Mouse (Mus musculus): ENCODE measurements around the gene Fhad1.

Gene Fhad1

DNA sequence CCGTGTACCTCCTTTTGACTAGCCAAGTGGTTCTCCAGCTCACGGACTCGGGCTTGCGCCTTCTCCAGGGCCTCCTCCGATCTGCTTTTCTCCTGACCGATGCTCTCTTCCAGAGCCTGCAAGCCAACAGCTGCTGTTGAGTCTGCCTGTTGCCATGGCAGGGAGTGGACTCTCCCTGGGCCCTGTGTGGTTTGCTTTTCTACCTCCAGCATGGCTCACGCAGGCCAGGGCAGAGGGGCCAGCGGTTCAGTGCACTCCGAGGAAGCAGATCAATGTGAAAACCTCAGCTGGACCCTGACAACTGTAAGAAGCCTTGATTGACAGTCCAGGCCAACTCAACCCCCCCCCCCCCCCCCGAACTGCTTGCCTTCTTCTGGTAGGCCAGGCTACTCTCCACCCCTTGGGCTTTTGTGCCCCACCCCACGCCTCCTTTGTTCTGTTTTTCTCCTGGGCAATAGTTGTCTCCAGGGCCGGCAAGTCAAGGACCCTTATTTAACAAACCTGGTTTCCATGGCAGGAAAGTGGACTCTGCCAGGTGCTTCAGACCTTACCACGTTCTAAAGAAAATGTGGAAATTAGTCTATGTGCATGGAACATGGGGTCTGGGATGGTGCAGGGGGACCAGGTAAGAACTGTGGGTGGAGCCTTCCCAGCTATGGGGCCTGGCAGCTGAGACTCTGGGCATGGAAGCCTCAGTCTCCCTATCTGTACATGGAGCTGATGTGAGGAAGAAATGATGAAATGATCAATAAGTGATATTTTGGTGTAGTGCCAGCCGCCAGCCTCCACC lies 81.9 kb downstream of the Fhad1 start:
- no peak for DNase-seq (ENCODE audit: low read depth in 2 of 2, low spot score in 2 of 2)

GRCm38 (mm10) chr4:141931526-141931925 lies 83.4 kb downstream of the Fhad1 start:
- DNase-seq (ENCODE audit: low read depth in 2 of 2, low spot score in 2 of 2), result no peak

GRCm38 (mm10) chr4:141930001-141930400 lies 84.9 kb downstream of the Fhad1 start:
- DNase-seq (ENCODE audit: low read depth in 2 of 2, low spot score in 2 of 2), result no peak

GRCm38 (mm10) chr4:141928881-141929281 lies 86.0 kb downstream of the Fhad1 start:
- DNase-seq (ENCODE audit: low read depth in 2 of 2, low spot score in 2 of 2), result no peak

- no peak for DNase-seq (ENCODE audit: low read depth in 2 of 2, low spot score in 2 of 2)
Measured at GRCm38 (mm10) chr4:141925781-141926345, 89.0 kb downstream of the Fhad1 start.

- DNase-seq (ENCODE audit: low read depth in 2 of 2, low spot score in 2 of 2), result no peak
Measured at GRCm38 (mm10) chr4:141923961-141924360, 90.9 kb downstream of the Fhad1 start.

DNA sequence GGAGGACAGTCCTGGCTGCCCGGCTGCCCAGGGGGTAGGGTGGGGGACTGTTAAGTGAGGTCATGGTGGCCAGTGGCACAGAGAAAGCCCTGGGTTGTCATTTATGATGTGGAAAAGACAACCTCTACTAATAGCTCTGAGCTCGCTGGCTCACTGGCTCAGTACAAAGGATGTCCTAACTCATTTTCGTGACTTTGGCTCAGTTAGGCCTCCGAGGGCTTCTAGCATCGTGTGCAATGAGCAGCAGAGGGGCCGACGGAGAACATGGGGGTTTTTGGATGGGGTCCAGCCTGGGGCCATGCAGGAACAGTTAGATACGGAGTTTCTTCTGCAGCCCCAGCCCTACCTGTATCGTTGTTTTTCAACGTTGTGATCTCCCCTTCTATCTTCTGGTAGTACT lies 94.5 kb downstream of the Fhad1 start:
- DNase-seq (ENCODE audit: low read depth in 2 of 2, low spot score in 2 of 2), result no peak

DNA sequence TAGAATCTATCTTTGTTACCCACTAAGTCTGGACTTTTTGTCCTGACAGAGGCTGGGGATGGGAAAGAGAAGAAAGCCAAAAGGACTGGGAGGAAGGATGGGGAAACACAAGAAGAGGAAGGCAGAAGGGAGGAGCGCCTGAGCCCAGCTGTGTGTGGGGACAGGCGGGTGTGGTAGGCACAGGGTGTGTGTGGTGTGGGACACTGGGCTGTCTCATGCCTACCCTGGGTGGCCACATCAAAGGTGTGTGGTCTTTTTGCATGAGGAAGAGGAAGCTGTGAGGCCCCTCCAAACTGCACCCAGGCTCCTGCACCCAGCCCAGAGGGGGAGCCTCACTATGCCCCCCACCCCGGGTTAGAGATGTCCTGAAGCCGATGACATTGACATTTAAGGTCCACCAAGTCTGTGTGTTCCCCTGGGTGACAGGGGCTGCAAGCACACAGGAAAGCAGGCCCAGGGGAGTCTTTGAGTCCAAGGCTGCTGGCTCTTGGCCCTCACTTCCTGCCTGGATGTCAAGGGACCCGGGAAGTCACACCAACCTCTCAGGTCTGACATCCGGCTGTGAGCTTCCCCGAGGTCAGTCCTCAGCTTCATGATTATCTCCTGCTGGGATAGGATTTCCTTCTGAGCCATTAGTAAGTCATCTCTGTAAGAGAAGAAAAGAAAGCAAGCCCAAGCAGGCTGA lies 97.0 kb downstream of the Fhad1 start:
- DNase-seq (ENCODE audit: low read depth in 2 of 2, low spot score in 2 of 2), result no peak

- DNase-seq (ENCODE audit: low read depth in 2 of 2, low spot score in 2 of 2), result no peak
Measured at GRCm38 (mm10) chr4:141914040-141914439, 100.8 kb downstream of the Fhad1 start.

- DNase-seq (ENCODE audit: low read depth in 2 of 2, low spot score in 2 of 2), result no peak
Measured at GRCm38 (mm10) chr4:141913201-141913993, 101.5 kb downstream of the Fhad1 start.

DNA sequence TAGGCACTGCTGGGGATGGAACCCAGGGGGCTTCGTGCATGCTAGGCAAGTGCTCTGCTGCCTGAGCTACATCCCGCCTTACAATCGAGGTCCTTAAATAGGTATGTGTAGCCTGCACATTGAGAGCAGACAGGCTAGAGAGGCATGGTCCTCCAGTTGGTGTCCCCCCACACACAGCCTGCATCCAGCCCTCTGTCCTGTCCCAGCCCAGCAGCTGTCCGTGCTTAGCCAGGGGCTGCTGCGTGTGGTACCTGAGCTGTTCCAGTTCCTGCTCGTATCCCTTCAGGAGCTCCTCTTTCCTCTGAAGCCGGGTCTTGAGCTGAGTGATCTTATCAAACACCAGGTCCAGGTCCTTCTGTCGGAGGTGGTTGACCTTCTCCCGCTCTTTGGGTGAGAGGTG lies 110.2 kb downstream of the Fhad1 start:
- DNase-seq (ENCODE audit: low read depth in 2 of 2, low spot score in 2 of 2), result no peak

GRCm38 (mm10) chr4:141902479-141902858 lies 112.4 kb downstream of the Fhad1 start:
- DNase-seq (ENCODE audit: low read depth in 2 of 2, low spot score in 2 of 2), result no peak

DNA sequence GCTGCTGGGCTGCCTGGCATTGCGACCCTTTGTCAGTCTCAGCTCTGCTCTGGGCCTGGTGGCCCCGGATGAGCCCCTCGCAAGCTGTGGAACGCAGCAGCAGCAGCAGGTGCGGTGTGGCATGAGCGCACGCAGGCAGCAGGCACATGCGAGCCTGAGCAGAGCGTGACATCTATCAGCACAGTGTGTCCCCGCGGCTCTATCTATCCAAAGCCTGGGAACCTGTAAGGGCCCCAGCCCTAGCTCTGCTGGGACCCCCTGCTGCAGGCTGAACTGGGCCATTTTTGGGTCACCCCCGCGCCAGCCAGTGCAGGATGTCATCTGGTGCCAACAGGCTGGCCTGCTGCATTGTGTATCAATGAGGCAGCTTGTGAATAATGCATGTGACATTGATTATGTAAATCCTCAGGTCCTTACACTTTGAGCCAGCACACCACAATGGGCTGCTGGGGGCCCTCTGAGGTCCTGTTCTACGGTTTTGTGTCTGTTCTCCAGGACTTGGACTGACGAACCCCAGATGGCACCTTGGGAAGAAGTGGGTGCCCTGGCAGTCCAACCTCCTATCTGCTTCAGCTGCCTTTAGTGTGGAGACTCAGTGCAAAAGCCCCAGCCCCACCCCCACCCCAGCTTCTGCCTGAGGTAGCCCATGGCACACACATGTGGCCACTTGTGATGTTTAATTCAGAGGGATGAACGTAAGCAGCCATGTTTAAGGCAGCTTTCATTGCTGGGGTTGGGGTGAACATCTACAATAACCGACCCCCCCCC lies 113.0 kb downstream of the Fhad1 start:
- DNase-seq (ENCODE audit: low read depth in 2 of 2, low spot score in 2 of 2), result no peak

GRCm38 (mm10) chr4:141900421-141900820 lies 114.5 kb downstream of the Fhad1 start:
- no peak for DNase-seq (ENCODE audit: low read depth in 2 of 2, low spot score in 2 of 2)

DNA sequence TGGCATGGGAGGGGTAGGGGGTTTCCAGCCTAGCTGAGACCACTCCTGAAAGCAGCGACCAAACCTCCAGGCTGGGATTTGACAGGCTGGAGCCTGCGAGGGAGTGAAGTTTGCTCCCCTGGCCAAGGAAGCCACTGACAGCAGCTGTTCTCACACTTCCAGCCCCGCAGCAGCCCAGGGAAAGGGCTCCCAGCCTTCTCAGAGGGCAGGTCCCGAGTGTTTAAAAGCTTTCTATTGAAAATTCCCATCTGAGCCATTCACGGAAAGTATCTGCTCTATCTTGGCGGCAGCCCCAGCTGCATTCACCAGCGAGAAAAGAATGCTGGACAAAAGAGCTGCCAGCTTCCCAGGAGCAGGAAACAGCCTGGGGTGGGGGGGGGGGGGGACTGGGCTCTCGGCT lies 114.9 kb downstream of the Fhad1 start:
- no peak for DNase-seq (ENCODE audit: low read depth in 2 of 2, low spot score in 2 of 2)

DNA sequence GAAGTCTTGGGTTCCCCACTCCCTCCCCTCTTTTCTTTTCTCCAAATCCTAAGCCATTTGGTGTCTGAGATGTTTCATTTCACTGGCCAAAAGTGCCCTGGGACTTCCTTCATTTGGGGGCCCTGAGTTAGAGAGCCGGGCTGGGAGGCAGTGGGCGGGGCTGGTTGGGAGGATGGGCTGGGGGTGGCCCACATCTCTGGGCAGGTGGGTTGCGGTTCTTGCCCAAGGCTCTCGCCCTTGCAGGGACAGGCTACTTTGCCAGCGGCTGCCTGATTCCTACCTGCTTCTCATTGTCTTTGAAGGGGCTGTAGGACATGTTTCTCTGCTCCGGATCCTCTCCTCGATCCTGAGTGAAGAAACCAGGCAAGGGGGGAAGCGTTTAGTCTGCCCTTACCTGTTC lies 116.0 kb downstream of the Fhad1 start:
- no peak for DNase-seq (ENCODE audit: low read depth in 2 of 2, low spot score in 2 of 2)

DNA sequence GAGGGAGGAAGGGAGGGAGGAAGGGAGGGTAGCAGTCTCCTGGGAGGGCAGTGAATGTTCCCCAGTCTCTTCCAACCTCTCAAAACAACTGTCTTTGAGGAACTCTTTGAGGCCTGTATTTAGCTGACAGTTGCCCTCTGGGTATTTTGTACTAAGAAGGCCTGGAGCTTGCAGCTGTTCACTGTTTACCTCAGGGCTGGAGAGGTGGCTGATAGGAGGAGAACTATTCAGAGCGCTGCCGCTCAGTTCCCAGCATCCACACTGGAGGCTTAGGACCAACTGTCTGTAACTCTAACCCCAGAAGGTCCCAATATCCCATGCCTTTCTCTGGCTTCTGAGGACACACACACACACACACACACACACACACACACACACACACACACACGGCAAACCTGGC lies 117.0 kb downstream of the Fhad1 start:
- no peak for DNase-seq (ENCODE audit: low read depth in 2 of 2, low spot score in 2 of 2)

DNA sequence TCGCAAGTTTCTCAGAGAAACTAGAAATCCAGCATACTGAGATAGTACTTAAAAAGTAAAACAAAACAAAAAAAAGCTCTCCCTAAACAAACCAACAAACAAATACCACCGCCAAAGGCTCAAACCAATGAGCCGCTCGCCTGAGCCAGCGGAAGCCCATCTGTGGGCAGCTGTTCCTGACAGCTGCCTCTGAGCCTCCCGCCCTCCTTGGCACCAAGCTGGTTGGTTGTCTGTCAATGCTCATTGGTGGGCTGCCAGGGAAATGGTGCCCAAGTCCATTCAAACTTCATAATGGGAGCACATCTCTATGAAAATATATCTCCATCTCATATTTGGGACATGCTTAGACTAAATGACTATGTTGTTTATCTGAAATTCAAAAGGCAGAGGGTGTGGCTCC lies 117.7 kb downstream of the Fhad1 start:
- no peak for DNase-seq (ENCODE audit: low read depth in 2 of 2, low spot score in 2 of 2)

DNA sequence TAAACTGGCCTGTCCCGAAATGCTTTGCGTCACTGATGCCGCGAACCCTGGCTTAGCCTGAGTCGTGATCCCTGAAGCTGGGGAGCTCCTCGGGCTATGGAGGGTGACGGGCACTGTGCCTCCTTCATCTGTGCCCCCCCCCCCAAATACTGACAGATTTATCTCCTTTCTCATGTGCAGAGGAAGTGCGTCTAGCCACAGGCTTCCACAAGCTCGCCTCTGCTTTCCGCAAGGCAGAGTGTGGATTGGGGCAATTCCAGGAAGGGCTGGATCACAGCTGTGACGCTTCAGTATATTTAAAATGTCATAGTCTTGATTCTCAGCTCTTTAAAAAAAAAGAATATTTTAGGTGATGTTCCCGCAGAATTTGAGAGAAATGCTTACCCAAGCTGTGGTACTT lies 119.1 kb downstream of the Fhad1 start:
- no peak for DNase-seq (ENCODE audit: low read depth in 2 of 2, low spot score in 2 of 2)

DNA sequence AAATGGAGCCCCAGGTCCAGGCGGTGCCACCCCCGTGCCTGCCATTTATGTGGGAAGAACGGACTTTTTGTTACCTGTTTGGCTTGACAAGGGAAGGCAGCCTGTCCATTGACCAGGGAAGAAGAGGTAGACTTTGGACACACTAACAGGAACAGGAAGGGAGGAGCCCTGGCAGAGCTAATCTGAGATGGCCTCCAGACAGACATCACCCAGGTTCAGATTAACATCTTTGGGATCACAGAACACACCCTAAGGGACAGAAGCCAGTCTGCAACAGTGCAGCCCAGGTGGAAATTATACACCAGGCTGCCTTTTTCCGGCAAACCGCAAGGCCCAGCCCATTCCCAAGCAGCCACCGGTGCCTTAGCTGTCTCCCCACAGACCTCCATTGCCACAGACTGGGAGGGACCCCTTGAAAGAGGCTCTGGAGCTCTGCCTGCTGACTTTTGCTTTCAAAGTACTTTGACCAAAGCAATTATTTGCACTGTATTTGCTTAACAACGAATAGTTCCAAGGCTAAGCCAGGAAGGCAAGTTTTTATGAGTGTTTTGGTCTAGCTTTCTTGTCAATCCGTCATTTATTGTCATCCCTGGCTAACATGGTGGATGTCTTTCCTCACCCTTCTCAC lies 121.6 kb downstream of the Fhad1 start:
- no peak for DNase-seq (ENCODE audit: low read depth in 2 of 2, low spot score in 2 of 2)

All from CD8-positive naive resting alpha-beta T cell, adult 2 months (primary cell).